Mouse (Mus musculus) ES-E14 (cell line): ENCODE measurements at regions not wholly inside any gene's neighbourhood (a gene's known extent, or its start where the extent isn't known, plus 50 kb on each side); places are given as distances from the start of the nearest gene placed in this dataset.

Experiments
- HCFC1 ChIP-seq: IDR thresholded peaks from 2 replicates; pipeline ENCODE4 v1.6.1; 2012; ENCODE audit warnings: low read length, inconsistent platforms, borderline replicate concordance; ENCODE audit not compliant: insufficient read depth
- ZC3H11A ChIP-seq: IDR thresholded peaks from 2 replicates; pipeline ENCODE4 v1.6.1; 2012; ENCODE audit warnings: low read depth, mild to moderate bottlenecking, inconsistent platforms, low read length, borderline replicate concordance

- no peak for TF ChIP-seq ZC3H11A
- no peak for TF ChIP-seq HCFC1
Measured at GRCm38 (mm10) chr10:6597256-6597655, 161.1 kb upstream of the Oprm1 start.
